Mouse (Mus musculus) thymus, postnatal 25 days (tissue): Measurements from ENCODE around the gene Olfr1458.

Experiments
- DNase-seq: peaks from one replicate; pipeline ENCODE4 v3.0.0; 2022

The Olfr1458 gene

GRCm38 (mm10) chr19:13106675-13107074, at the start of gene Olfr1458:
TSS of gene Olfr1458 (minus strand) at chr19:13106775.
- DNase-seq, result no peak

- no peak for DNase-seq
Measured at GRCm38 (mm10) chr19:13149449-13149848, 42.9 kb upstream of the Olfr1458 start, which contains the start of gene Olfr1459. TSS of gene Olfr1459 (minus strand) at chr19:13149549.

GRCm38 (mm10) chr19:13097791-13098190, 8.8 kb downstream of the Olfr1458 start, which contains the start of gene Olfr1457:
TSS of gene Olfr1457 (minus strand) at chr19:13097891.
- DNase-seq, result no peak

- DNase-seq, result no peak
Measured at GRCm38 (mm10) chr19:13093908-13094307, 12.7 kb downstream of the Olfr1458 start.

GRCm38 (mm10) chr19:13060310-13060709, 46.3 kb downstream of the Olfr1458 start, which contains the start of gene Olfr1454:
TSS of gene Olfr1454 (plus strand) at chr19:13060610.
- DNase-seq, result no peak
